Mouse (Mus musculus) midbrain, embryonic 10.5 days (tissue): ENCODE results near the gene Utp4. TPM values are rescaled to one million over a fixed set of nuclear protein-coding genes. Genes with fewer than 3 reads are reported as not detected.

Experiments
- DNase-seq: peaks from one replicate; pipeline ENCODE4 v3.0.0-alpha.2; 2017; ENCODE audit warnings: low spot score
- H3K27ac ChIP-seq: fragments of 300-500 bp; sonication (generic); replicated peaks from 2 replicates; pipeline ENCODE4 v1.5.1; 2016; ENCODE audit warnings: mild to moderate bottlenecking
- H3K27me3 ChIP-seq: fragments of 300-500 bp; sonication (generic); 2 replicates; pipeline ENCODE4 v1.6.1; 2016; ENCODE audit warnings: low read depth, mild to moderate bottlenecking; ENCODE audit not compliant: poor library complexity, severe bottlenecking
- H3K36me3 ChIP-seq: fragments of 300-500 bp; sonication (generic); 2 replicates; pipeline ENCODE4 v1.6.1; 2016; ENCODE audit warnings: mild to moderate bottlenecking, moderate library complexity
- H3K4me1 ChIP-seq: fragments of 300-500 bp; sonication (generic); 2 replicates; pipeline ENCODE4 v1.6.1; 2016
- H3K4me3 ChIP-seq: fragments of 300-500 bp; sonication (generic); 2 replicates; pipeline ENCODE4 v1.5.1; 2016; ENCODE audit warnings: mild to moderate bottlenecking, moderate library complexity
- H3K9me3 ChIP-seq: fragments of 300-500 bp; sonication (generic); replicated peaks from 2 replicates; pipeline ENCODE4 v1.6.1; 2016; ENCODE audit warnings: mild to moderate bottlenecking
- WGBS: fragments of 180-500 bp; shearing (Covaris S2); methylation state at CpG from one replicate; pipeline ENCODE4 v1.1.7; 2016; 5-methylcytosine and 5-hydroxymethylcytosine counted together
- polyA plus RNA-seq: library from polyadenylated mRNA; unstranded; fragments of >200 nt; fragmentation: Nextera tagmentation; extraction: Ambion mirVana; gene quantifications from 2 replicates; pipeline ENCODE4 v1.2.1, GENCODE M21; 2016

Utp4 gene
- 77.6 and 93.7 TPM in 2 replicates for polyA plus RNA-seq

- Histone ChIP-seq H3K27ac (peak within 1 kb of the TSS; percentile 100), H3K27me3 (no peaks in the 10 kb centered on the region), H3K4me3 (peak within 1 kb of the TSS; percentile 99), H3K9me3 (no peaks in the 10 kb centered on the region), H3K36me3 (peaks cover 56% of the 10 kb centered on the region), H3K4me1 (peaks cover 38% of the 10 kb centered on the region)
- peak; percentile 89 for DNase-seq
- under 1% methylated on average over 63 of the region's 63 CpGs for WGBS
These were observed at the start of gene Utp4 for GRCm38 (mm10) chr8:106893481-106894156. TSS of gene Utp4 (plus strand) at chr8:106893636.

GRCm38 (mm10) chr8:106850034-106850433 lies 43.4 kb upstream of the Utp4 start:
- peaks cover 14% of the 10 kb centered on the region for H3K36me3 ChIP-seq
- no peak overlapping the region for H3K27ac ChIP-seq
- no peaks in the 10 kb centered on the region for H3K9me3 ChIP-seq
- H3K4me1 ChIP-seq, result peaks cover 6% of the 10 kb centered on the region
- WGBS, result 92% methylated on average over 10 of the region's 10 CpGs
- H3K27me3 ChIP-seq, result no peaks in the 10 kb centered on the region
- no peak for DNase-seq
- no peak overlapping the region for H3K4me3 ChIP-seq

GRCm38 (mm10) chr8:106854534-106855241 lies 38.7 kb upstream of the Utp4 start:
- H3K4me1 ChIP-seq, result peaks cover 7% of the 10 kb centered on the region; the same call in 1 of the 2 replicates
- peak overlapping the region; percentile 38; the same call in 1 of the 2 replicates for H3K27ac ChIP-seq
- H3K27me3 ChIP-seq, result no peaks in the 10 kb centered on the region
- H3K9me3 ChIP-seq, result no peaks in the 10 kb centered on the region
- 54% methylated on average over 8 of the region's 8 CpGs for WGBS
- peaks cover 14% of the 10 kb centered on the region for H3K36me3 ChIP-seq
- no peak for DNase-seq
- no peak overlapping the region for H3K4me3 ChIP-seq

- H3K4me3 ChIP-seq, result no peak overlapping the region
- 90% methylated on average over 3 of the region's 3 CpGs for WGBS
- no peaks in the 10 kb centered on the region for H3K27me3 ChIP-seq
- no peaks in the 10 kb centered on the region for H3K9me3 ChIP-seq
- DNase-seq, result no peak
- peaks cover 7% of the 10 kb centered on the region; the same call in 1 of the 2 replicates for H3K4me1 ChIP-seq
- peak overlapping the region; percentile 38; the same call in 1 of the 2 replicates for H3K27ac ChIP-seq
- H3K36me3 ChIP-seq, result peaks cover 12% of the 10 kb centered on the region
These were observed 38.2 kb upstream of the Utp4 start for GRCm38 (mm10) chr8:106855242-106855562.

GRCm38 (mm10) chr8:106862845-106863244 lies 30.6 kb upstream of the Utp4 start:
- DNase-seq, result no peak
- no peaks in the 10 kb centered on the region for H3K36me3 ChIP-seq
- peaks cover 10% of the 10 kb centered on the region for H3K27me3 ChIP-seq
- H3K9me3 ChIP-seq, result no peaks in the 10 kb centered on the region
- WGBS, result 89% methylated on average over 10 of the region's 10 CpGs
- H3K4me1 ChIP-seq, result no peaks in the 10 kb centered on the region
- no peak overlapping the region for H3K4me3 ChIP-seq
- no peak overlapping the region for H3K27ac ChIP-seq

GRCm38 (mm10) chr8:106865354-106865753 lies 28.1 kb upstream of the Utp4 start:
- Histone ChIP-seq H3K4me1 (peaks cover 6% of the 10 kb centered on the region), H3K4me3 (no peak overlapping the region), H3K27me3 (peaks cover 34% of the 10 kb centered on the region), H3K36me3 (no peaks in the 10 kb centered on the region), H3K9me3 (no peaks in the 10 kb centered on the region), H3K27ac (no peak overlapping the region)
- 86% methylated on average over 9 of the region's 9 CpGs for WGBS
- DNase-seq, result no peak

GRCm38 (mm10) chr8:106870051-106870450 lies 23.4 kb upstream of the Utp4 start, which contains the start of gene Has3:
TSS of gene Has3 (plus strand) at chr8:106870242.
- Histone ChIP-seq H3K4me1 (peaks cover 35% of the 10 kb centered on the region), H3K27me3 (peaks cover 79% of the 10 kb centered on the region), H3K9me3 (no peaks in the 10 kb centered on the region), H3K4me3 (peak within 1 kb of the TSS; percentile 65), H3K27ac (peak within 1 kb of the TSS; percentile 69), H3K36me3 (peaks cover 13% of the 10 kb centered on the region)
- no peak for DNase-seq
- WGBS, result 2% methylated on average over 18 of the region's 18 CpGs

GRCm38 (mm10) chr8:106870537-106871327 lies 22.7 kb upstream of the Utp4 start:
- peaks cover 79% of the 10 kb centered on the region for H3K27me3 ChIP-seq
- H3K27ac ChIP-seq, result peak overlapping the region; percentile 69
- DNase-seq, result peak; percentile 72
- no peaks in the 10 kb centered on the region for H3K9me3 ChIP-seq
- WGBS, result under 1% methylated on average over 63 of the region's 63 CpGs
- H3K4me1 ChIP-seq, result peaks cover 35% of the 10 kb centered on the region
- peaks cover 20% of the 10 kb centered on the region for H3K36me3 ChIP-seq
- peak overlapping the region; percentile 65 for H3K4me3 ChIP-seq

GRCm38 (mm10) chr8:106871328-106871926 lies 22.0 kb upstream of the Utp4 start:
- peaks cover 79% of the 10 kb centered on the region for H3K27me3 ChIP-seq
- peak overlapping the region; percentile 69 for H3K27ac ChIP-seq
- H3K4me3 ChIP-seq, result peak overlapping the region; percentile 65
- H3K9me3 ChIP-seq, result no peaks in the 10 kb centered on the region
- no peak for DNase-seq
- H3K4me1 ChIP-seq, result peaks cover 35% of the 10 kb centered on the region
- peaks cover 26% of the 10 kb centered on the region for H3K36me3 ChIP-seq
- 1% methylated on average over 15 of the region's 15 CpGs for WGBS

GRCm38 (mm10) chr8:106871931-106872371 lies 21.5 kb upstream of the Utp4 start:
- Histone ChIP-seq H3K27ac (peak overlapping the region; percentile 49; the same call in 1 of the 2 replicates), H3K4me3 (peak overlapping the region; percentile 65), H3K27me3 (peaks cover 75% of the 10 kb centered on the region)

GRCm38 (mm10) chr8:106872454-106873034 lies 20.9 kb upstream of the Utp4 start:
- Histone ChIP-seq H3K27me3 (peaks cover 69% of the 10 kb centered on the region), H3K27ac (no peak overlapping the region), H3K4me1 (peaks cover 35% of the 10 kb centered on the region), H3K9me3 (no peaks in the 10 kb centered on the region), H3K36me3 (peaks cover 36% of the 10 kb centered on the region), H3K4me3 (peak overlapping the region; percentile 65)
- WGBS, result 10% methylated on average over 8 of the region's 8 CpGs
- DNase-seq, result no peak

More at GRCm38 (mm10) chr8:106871931-106872371, 21.5 kb upstream of the Utp4 start:
- peak; percentile 69 for DNase-seq
- WGBS, result under 1% methylated on average over 22 of the region's 22 CpGs
- Histone ChIP-seq H3K36me3 (peaks cover 31% of the 10 kb centered on the region), H3K4me1 (peaks cover 35% of the 10 kb centered on the region), H3K9me3 (no peaks in the 10 kb centered on the region)
